Mouse (Mus musculus) embryonic fibroblast, embryonic 13.5 days (primary cell): ENCODE measurements around the gene Gfer. TPM values are rescaled to one million over a fixed set of nuclear protein-coding genes. Genes with fewer than 3 reads are reported as not detected.

ENCODE experiments used
- H3K27ac ChIP-seq: 2 replicates; pipeline ENCODE4 v1.5.1; 2012; ENCODE audit warnings: low read length, control low read depth, inconsistent platforms; ENCODE audit not compliant: insufficient read depth
- H3K4me1 ChIP-seq: 2 replicates; pipeline ENCODE4 v1.6.1; 2011; ENCODE audit warnings: low read length; ENCODE audit not compliant: control insufficient read depth, insufficient read depth
- H3K4me3 ChIP-seq: 2 replicates; pipeline ENCODE4 v1.5.1; 2011; ENCODE audit warnings: mild to moderate bottlenecking, control low read depth, low read length; ENCODE audit not compliant: insufficient read depth
- CTCF ChIP-seq: IDR thresholded peaks from 2 replicates; pipeline ENCODE4 v1.5.1; 2011; ENCODE audit warnings: mild to moderate bottlenecking, control low read depth, low read length, moderate library complexity, borderline replicate concordance; ENCODE audit not compliant: insufficient read depth
- POLR2A ChIP-seq: IDR thresholded peaks from 2 replicates; pipeline ENCODE4 v1.6.1; 2011; ENCODE audit warnings: low read depth, mild to moderate bottlenecking, control low read depth, low read length, moderate library complexity
- polyA plus RNA-seq: library from polyadenylated mRNA; stranded (reverse); fragments of >200 nt; gene quantifications from 2 replicates; pipeline ENCODE4 v1.2.4, GENCODE M21; 2011; ENCODE audit warnings: low read depth; ENCODE audit not compliant: missing spikeins, insufficient read length

Gene Gfer
- polyA plus RNA-seq, 1 experiment, result 26.8 TPM

GRCm38 (mm10) chr17:24708646-24709045, 12.7 kb upstream of the Gfer start:
- TF ChIP-seq POLR2A (no peak), CTCF (no peak)
- Histone ChIP-seq H3K4me3 (no peak overlapping the region), H3K27ac (no peak overlapping the region), H3K4me1 (no peaks in the 10 kb centered on the region; the same call in 1 of the 2 replicates)

- peak overlapping the region; percentile 15 for H3K27ac ChIP-seq
- H3K4me3 ChIP-seq, result peak overlapping the region; percentile 63
- no peak for TF ChIP-seq CTCF
- no peak for TF ChIP-seq POLR2A
- H3K4me1 ChIP-seq, result no peaks in the 10 kb centered on the region; the same call in 1 of the 2 replicates
Observed at GRCm38 (mm10) chr17:24707801-24708425, 12.0 kb upstream of the Gfer start.

GRCm38 (mm10) chr17:24706982-24707800, 11.2 kb upstream of the Gfer start, which contains the start of gene Tbl3:
Tbl3 (minus strand) TSS chr17:24707660.
- peak; percentile 93 for TF ChIP-seq POLR2A
- no peak for TF ChIP-seq CTCF
- H3K4me3 ChIP-seq, result peak within 1 kb of the TSS; percentile 63
- peak within 1 kb of the TSS; percentile 15 for H3K27ac ChIP-seq

GRCm38 (mm10) chr17:24705821-24706220, 9.9 kb upstream of the Gfer start:
- H3K4me3 ChIP-seq, result no peak overlapping the region

More at GRCm38 (mm10) chr17:24706982-24707800, 11.2 kb upstream of the Gfer start, which contains the start of gene Tbl3:
- H3K4me1 ChIP-seq, result no peaks in the 10 kb centered on the region; the same call in 1 of the 2 replicates

GRCm38 (mm10) chr17:24701251-24701650, 5.3 kb upstream of the Gfer start:
- H3K4me3 ChIP-seq, result no peak overlapping the region
- no peak overlapping the region for H3K27ac ChIP-seq
- no peaks in the 10 kb centered on the region; the same call in 1 of the 2 replicates for H3K4me1 ChIP-seq
- TF ChIP-seq POLR2A (no peak), CTCF (no peak)

More at GRCm38 (mm10) chr17:24705821-24706220, 9.9 kb upstream of the Gfer start:
- Histone ChIP-seq H3K27ac (no peak overlapping the region), H3K4me1 (no peaks in the 10 kb centered on the region; the same call in 1 of the 2 replicates)
- TF ChIP-seq CTCF (no peak), POLR2A (no peak)

GRCm38 (mm10) chr17:24699473-24699872, 3.5 kb upstream of the Gfer start:
- no peak overlapping the region for H3K27ac ChIP-seq
- no peaks in the 10 kb centered on the region for H3K4me1 ChIP-seq
- TF ChIP-seq POLR2A (no peak), CTCF (no peak)
- H3K4me3 ChIP-seq, result no peak overlapping the region

- Histone ChIP-seq H3K4me3 (no peak overlapping the region), H3K27ac (no peak overlapping the region), H3K4me1 (no peaks in the 10 kb centered on the region)
- TF ChIP-seq CTCF (no peak), POLR2A (no peak)
Observed at GRCm38 (mm10) chr17:24698715-24699114, 2.8 kb upstream of the Gfer start.

GRCm38 (mm10) chr17:24697985-24698384, 2.0 kb upstream of the Gfer start:
- H3K27ac ChIP-seq, result no peak overlapping the region
- no peak overlapping the region for H3K4me3 ChIP-seq
- no peak for TF ChIP-seq POLR2A
- no peak for TF ChIP-seq CTCF
- no peaks in the 10 kb centered on the region for H3K4me1 ChIP-seq

GRCm38 (mm10) chr17:24695326-24696010, 488 bp downstream of the Gfer start:
- no peak for TF ChIP-seq POLR2A
- no peak for TF ChIP-seq CTCF
- Histone ChIP-seq H3K27ac (peak overlapping the region; percentile 70), H3K4me3 (peak overlapping the region; percentile 87), H3K4me1 (no peaks in the 10 kb centered on the region)
